Mouse (Mus musculus): ENCODE results near the gene Angptl8. TPM values are rescaled to one million over a fixed set of nuclear protein-coding genes. Genes with fewer than 3 reads are reported as not detected.
"Not testable (repeated sequence)": the region's sequence is repeated elsewhere in the genome, so short reads cannot be mapped to it uniquely, and the experiment has no call there.

Angptl8 gene
- total RNA-seq, 1 experiment = not detected

DNA sequence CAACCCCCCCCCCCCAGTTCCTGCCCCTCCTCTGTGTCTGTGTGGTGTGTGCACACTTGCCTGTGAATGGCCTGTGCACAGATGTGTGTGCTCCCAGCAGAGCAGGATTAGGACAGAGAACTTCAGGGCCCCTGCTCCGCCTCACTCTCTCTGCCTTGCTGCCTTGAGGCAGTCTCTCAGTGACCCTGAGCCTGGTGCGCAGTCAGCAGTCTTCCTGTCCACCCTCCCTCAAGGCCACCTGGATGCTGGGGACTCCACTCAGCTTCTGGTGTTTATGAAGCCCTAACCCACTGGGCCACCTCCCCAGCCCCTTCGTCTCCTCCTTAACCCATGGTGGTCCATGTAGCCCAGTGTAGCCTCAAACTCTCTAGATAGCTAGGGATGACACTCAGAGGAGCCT, 32.4 kb downstream of the Angptl8 start:
- H3K4me1 ChIP-seq (ENCODE audit: control insufficient read depth in 2 of 2, insufficient read depth in 2 of 2, low read length in 2 of 2, poor library complexity in 1 of 2) = peaks cover 0 to 23% of the 10 kb centered on the region in 2 experiments; a peak in 2 of 4 replicates
- DNase-seq (ENCODE audit: low read depth, low spot score) = no peak
- no peak overlapping the region for H3K4me3 ChIP-seq (ENCODE audit: insufficient read depth in 1 of 2, low read depth in 1 of 2, low read length in 2 of 2, poor library complexity in 1 of 2, severe bottlenecking in 1 of 2)
- H3K36me3 ChIP-seq (ENCODE audit: control insufficient read depth, insufficient read depth, low read length, poor library complexity, severe bottlenecking) = no peaks in the 10 kb centered on the region
- H3K27ac ChIP-seq (ENCODE audit: insufficient read depth, low read depth, low read length, poor library complexity, severe bottlenecking) = no peak overlapping the region
- H3K9ac ChIP-seq (ENCODE audit: insufficient read depth, low read depth, low read length, poor library complexity, severe bottlenecking) = 0 out of 2 replicates have a peak overlapping the region, but pooled peaks have one; percentile 22
- in situ Hi-C loops (cut with MboI; ENCODE audit: low sequenced_read_pairs in 2 of 2, unreplicated experiment in 2 of 2) = no loop called here
- TF ChIP-seq MAFK (IDR thresholded peaks at IDR 0.05; ENCODE audit: insufficient read depth, low read depth, low read length) = no peak
- TF ChIP-seq HCFC1 (IDR thresholded peaks at IDR 0.05; ENCODE audit: borderline replicate concordance, insufficient read depth, low read length) = no peak
- no peak for TF ChIP-seq ZC3H11A (IDR thresholded peaks at IDR 0.05; ENCODE audit: borderline replicate concordance, low read depth, low read length)
- no peak for TF ChIP-seq CHD2 (IDR thresholded peaks at IDR 0.05; ENCODE audit: low read depth, low read length)
- TF ChIP-seq ZNF384 (IDR thresholded peaks at IDR 0.05; ENCODE audit: low read depth, low read length) = no peak
- no peaks in the 10 kb centered on the region for H3K9me3 ChIP-seq (ENCODE audit: control insufficient read depth, insufficient read depth, low read depth, low read length)

DNA sequence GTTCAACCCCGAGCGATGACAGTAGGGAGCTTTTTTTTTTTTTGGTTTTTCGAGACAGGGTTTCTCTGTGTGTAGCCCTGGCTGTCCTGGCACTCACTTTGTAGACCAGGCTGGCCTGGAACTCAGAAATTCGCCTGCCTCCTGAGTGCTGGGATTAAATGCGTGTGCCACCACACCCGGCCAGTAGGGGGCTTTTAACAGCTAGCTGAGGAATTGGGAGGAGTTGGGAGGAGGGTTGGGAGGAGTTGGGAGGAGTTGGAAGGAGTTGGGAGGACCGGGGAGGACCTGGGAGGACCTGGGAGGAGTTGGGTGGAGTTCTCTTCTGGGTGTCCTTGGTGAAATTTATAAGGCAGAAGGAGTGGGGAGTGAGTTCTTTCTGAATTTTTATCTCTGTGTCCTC, 34.0 kb downstream of the Angptl8 start:
- peaks cover 0 to 17% of the 10 kb centered on the region in 2 experiments; a peak in 2 of 4 replicates for H3K4me1 ChIP-seq (ENCODE audit: control insufficient read depth in 2 of 2, insufficient read depth in 2 of 2, low read length in 2 of 2, poor library complexity in 1 of 2)
- H3K27ac ChIP-seq (ENCODE audit: insufficient read depth, low read depth, low read length, poor library complexity, severe bottlenecking); H3K9me3 ChIP-seq (ENCODE audit: control insufficient read depth, insufficient read depth, low read depth, low read length); H3K36me3 ChIP-seq (ENCODE audit: control insufficient read depth, insufficient read depth, low read length, poor library complexity, severe bottlenecking); H3K9ac ChIP-seq (ENCODE audit: insufficient read depth, low read depth, low read length, poor library complexity, severe bottlenecking); in situ Hi-C loops (cut with MboI; ENCODE audit: low sequenced_read_pairs in 2 of 2, unreplicated experiment in 2 of 2); DNase-seq (ENCODE audit: low read depth, low spot score); H3K4me3 ChIP-seq (ENCODE audit: insufficient read depth in 1 of 2, low read depth in 1 of 2, low read length in 2 of 2, poor library complexity in 1 of 2, severe bottlenecking in 1 of 2): not testable (repeated sequence)

DNA sequence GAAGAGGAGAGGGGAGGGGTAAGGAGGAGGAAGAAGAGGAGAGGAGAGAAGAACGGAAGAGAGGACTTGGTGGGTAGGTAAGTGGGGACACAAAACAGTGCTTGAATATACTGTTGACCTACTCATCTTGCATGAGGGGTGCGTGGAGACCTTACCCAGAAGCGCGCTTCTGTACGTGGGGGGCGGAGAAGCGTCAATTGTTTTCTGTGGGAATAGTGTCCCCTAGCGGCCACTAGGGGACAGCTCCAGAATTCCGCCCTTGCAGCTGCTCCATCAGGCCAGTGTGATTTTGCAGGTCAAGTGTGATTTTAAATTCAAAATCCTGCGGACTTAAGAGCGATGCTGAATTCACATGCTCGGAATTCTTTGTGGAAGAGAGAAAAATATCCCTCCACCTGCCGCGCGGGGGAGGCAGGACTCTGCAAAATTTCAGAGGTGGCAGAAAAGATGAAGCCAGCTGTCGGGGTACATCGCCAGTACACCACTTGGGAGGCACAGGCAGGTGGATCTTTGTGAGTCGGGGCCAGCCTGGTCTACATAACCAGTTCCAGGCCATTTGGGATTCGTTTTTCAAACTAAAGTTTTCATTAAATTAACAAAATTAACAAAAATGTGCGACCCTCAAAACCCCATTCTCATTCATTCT, 35.7 kb downstream of the Angptl8 start:
- Histone ChIP-seq H3K4me3 (ENCODE audit: insufficient read depth in 1 of 2, low read depth in 1 of 2, low read length in 2 of 2, poor library complexity in 1 of 2, severe bottlenecking in 1 of 2) (no peak overlapping the region; a peak in 1 of 4 replicates), H3K4me1 (ENCODE audit: control insufficient read depth in 2 of 2, insufficient read depth in 2 of 2, low read length in 2 of 2, poor library complexity in 1 of 2) (peaks cover 0 to 11% of the 10 kb centered on the region in 2 experiments; a peak in 2 of 4 replicates), H3K36me3 (ENCODE audit: control insufficient read depth, insufficient read depth, low read length, poor library complexity, severe bottlenecking) (no peaks in the 10 kb centered on the region), H3K9ac (ENCODE audit: insufficient read depth, low read depth, low read length, poor library complexity, severe bottlenecking) (no peak overlapping the region), H3K27ac (ENCODE audit: insufficient read depth, low read depth, low read length, poor library complexity, severe bottlenecking) (no peak overlapping the region), H3K9me3 (ENCODE audit: control insufficient read depth, insufficient read depth, low read depth, low read length) (no peaks in the 10 kb centered on the region)
- DNase-seq (ENCODE audit: low read depth, low spot score) = no peak
- in situ Hi-C loops (cut with MboI; ENCODE audit: low sequenced_read_pairs in 2 of 2, unreplicated experiment in 2 of 2) = no loop called here
- peak; percentile 69; the same call in 1 of the 2 replicates for TF ChIP-seq ZC3H11A (IDR thresholded peaks at IDR 0.05; ENCODE audit: borderline replicate concordance, low read depth, low read length)
- no peak for TF ChIP-seq CHD2 (IDR thresholded peaks at IDR 0.05; ENCODE audit: low read depth, low read length)

DNA sequence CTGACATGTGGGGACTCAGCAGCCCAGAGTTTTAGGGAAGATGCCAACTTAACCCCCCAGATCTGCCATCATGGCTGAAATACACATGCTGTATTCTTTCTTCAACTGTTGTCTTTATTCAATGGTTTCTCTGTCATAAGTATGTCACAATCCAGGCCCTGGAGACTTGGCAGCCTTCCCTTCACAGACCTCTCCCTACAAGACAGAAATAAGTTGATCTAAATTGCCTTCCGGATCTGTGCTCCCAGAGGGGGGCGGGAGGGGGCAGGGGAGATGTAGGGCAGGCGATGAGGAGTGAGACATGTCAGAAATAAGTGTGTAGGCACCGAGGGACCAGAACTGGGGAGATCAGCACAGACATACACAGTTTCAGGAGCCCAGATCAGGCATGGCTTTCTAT, 36.9 kb downstream of the Angptl8 start:
- DNase-seq (ENCODE audit: low read depth, low spot score) = no peak
- Histone ChIP-seq H3K4me1 (ENCODE audit: control insufficient read depth in 2 of 2, insufficient read depth in 2 of 2, low read length in 2 of 2, poor library complexity in 1 of 2) (peaks cover 0 to 3% of the 10 kb centered on the region in 2 experiments; a peak in 1 of 4 replicates), H3K9ac (ENCODE audit: insufficient read depth, low read depth, low read length, poor library complexity, severe bottlenecking) (no peak overlapping the region), H3K36me3 (ENCODE audit: control insufficient read depth, insufficient read depth, low read length, poor library complexity, severe bottlenecking) (no peaks in the 10 kb centered on the region), H3K4me3 (ENCODE audit: insufficient read depth in 1 of 2, low read depth in 1 of 2, low read length in 2 of 2, poor library complexity in 1 of 2, severe bottlenecking in 1 of 2) (no peak overlapping the region), H3K9me3 (ENCODE audit: control insufficient read depth, insufficient read depth, low read depth, low read length) (no peaks in the 10 kb centered on the region), H3K27ac (ENCODE audit: insufficient read depth, low read depth, low read length, poor library complexity, severe bottlenecking) (no peak overlapping the region)
- in situ Hi-C loops (cut with MboI; ENCODE audit: low sequenced_read_pairs in 2 of 2, unreplicated experiment in 2 of 2) = no loop called here
- TF ChIP-seq ZNF384 (IDR thresholded peaks at IDR 0.05; ENCODE audit: low read depth, low read length) (no peak), ZC3H11A (IDR thresholded peaks at IDR 0.05; ENCODE audit: borderline replicate concordance, low read depth, low read length) (no peak), MAFK (IDR thresholded peaks at IDR 0.05; ENCODE audit: insufficient read depth, low read depth, low read length) (no peak), CHD2 (IDR thresholded peaks at IDR 0.05; ENCODE audit: low read depth, low read length) (no peak), HCFC1 (IDR thresholded peaks at IDR 0.05; ENCODE audit: borderline replicate concordance, insufficient read depth, low read length) (no peak)

DNA sequence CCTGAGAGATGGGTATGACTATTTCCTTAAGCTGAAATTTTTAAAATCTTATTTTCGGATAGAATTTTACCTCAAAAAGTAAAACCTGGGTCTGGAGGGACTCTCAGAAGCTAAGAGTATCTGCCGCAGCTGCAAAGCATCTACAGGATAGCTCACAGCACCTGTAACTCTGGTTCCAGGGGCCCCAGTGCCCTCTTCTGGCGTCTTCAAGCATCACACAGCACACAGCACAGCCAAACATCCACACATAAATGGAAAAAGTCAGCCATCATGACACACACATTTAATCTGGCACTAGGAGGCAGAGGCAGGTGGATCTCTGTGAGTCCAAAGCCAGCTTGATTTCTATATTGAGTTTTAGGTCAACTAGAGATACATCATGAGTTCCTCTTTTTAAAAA, 41.3 kb downstream of the Angptl8 start:
- Histone ChIP-seq H3K9me3 (ENCODE audit: control insufficient read depth, insufficient read depth, low read depth, low read length) (peaks cover 13% of the 10 kb centered on the region), H3K27ac (ENCODE audit: insufficient read depth, low read depth, low read length, poor library complexity, severe bottlenecking) (no peak overlapping the region), H3K4me1 (ENCODE audit: control insufficient read depth in 2 of 2, insufficient read depth in 2 of 2, low read length in 2 of 2, poor library complexity in 1 of 2) (no peaks in the 10 kb centered on the region; a peak in 1 of 4 replicates), H3K9ac (ENCODE audit: insufficient read depth, low read depth, low read length, poor library complexity, severe bottlenecking) (no peak overlapping the region), H3K4me3 (ENCODE audit: insufficient read depth in 1 of 2, low read depth in 1 of 2, low read length in 2 of 2, poor library complexity in 1 of 2, severe bottlenecking in 1 of 2) (no peak overlapping the region), H3K36me3 (ENCODE audit: control insufficient read depth, insufficient read depth, low read length, poor library complexity, severe bottlenecking) (no peaks in the 10 kb centered on the region)
- in situ Hi-C loops (cut with MboI; ENCODE audit: low sequenced_read_pairs in 2 of 2, unreplicated experiment in 2 of 2) = no loop called here
- no peak for TF ChIP-seq HCFC1 (IDR thresholded peaks at IDR 0.05; ENCODE audit: borderline replicate concordance, insufficient read depth, low read length)
- no peak for TF ChIP-seq ZC3H11A (IDR thresholded peaks at IDR 0.05; ENCODE audit: borderline replicate concordance, low read depth, low read length)
- no peak for TF ChIP-seq MAFK (IDR thresholded peaks at IDR 0.05; ENCODE audit: insufficient read depth, low read depth, low read length)
- no peak for TF ChIP-seq ZNF384 (IDR thresholded peaks at IDR 0.05; ENCODE audit: low read depth, low read length)
- TF ChIP-seq CHD2 (IDR thresholded peaks at IDR 0.05; ENCODE audit: low read depth, low read length) = no peak
- no peak for DNase-seq (ENCODE audit: low read depth, low spot score)

Other genes starting within 250 kb of the Angptl8 start
- gene Timm29, start 242.8 kb upstream of the Angptl8 start, total RNA-seq (2012; rRNA removed) = 22.6 and 24.7 TPM in 2 replicates
- 22.8 and 23.6 TPM in 2 replicates for gene Yipf2, start 242.7 kb upstream of the Angptl8 start, total RNA-seq (2012; rRNA removed)
- 104 and 122 TPM in 2 replicates for gene Smarca4, start 219.3 kb upstream of the Angptl8 start, total RNA-seq (2012; rRNA removed)
- 95.7 and 184 TPM in 2 replicates for gene Ldlr, start 112.0 kb upstream of the Angptl8 start, total RNA-seq (2012; rRNA removed)
- gene Spc24, start 75.2 kb upstream of the Angptl8 start, total RNA-seq (2012; rRNA removed) = 127 and 169 TPM in 2 replicates
- 32.6 and 51.6 TPM in 2 replicates for gene Kank2, start 36.8 kb upstream of the Angptl8 start, total RNA-seq (2012; rRNA removed)
- 45.4 and 144 TPM in 2 replicates for gene Dock6, start 17.1 kb downstream of the Angptl8 start, total RNA-seq (2012; rRNA removed)
- 4.4 and 9.5 TPM in 2 replicates for gene Rab3d, start 82.7 kb downstream of the Angptl8 start, total RNA-seq (2012; rRNA removed)
- gene Ccdc159, start 92.0 kb downstream of the Angptl8 start, total RNA-seq (2012; rRNA removed) = 1.8 and 1.9 TPM in 2 replicates
- 38.1 and 75.3 TPM in 2 replicates for gene Tmem205, start 92.0 kb downstream of the Angptl8 start, total RNA-seq (2012; rRNA removed)
- gene Plppr2, start 101.5 kb downstream of the Angptl8 start, total RNA-seq (2012; rRNA removed) = 2.0 and 2.6 TPM in 2 replicates
- 9.5 and 10.8 TPM in 2 replicates for gene Swsap1, start 120.2 kb downstream of the Angptl8 start, total RNA-seq (2012; rRNA removed)
- 1.7 and 3.9 TPM in 2 replicates for gene Epor, start 128.0 kb downstream of the Angptl8 start, total RNA-seq (2012; rRNA removed)
- gene Rgl3, start 153.9 kb downstream of the Angptl8 start, total RNA-seq (2012; rRNA removed) = 0.27 and 0.37 TPM in 2 replicates
- gene Ccdc151, start 167.1 kb downstream of the Angptl8 start, total RNA-seq (2012; rRNA removed) = 1.4 and 2.5 TPM in 2 replicates
- 234 and 379 TPM in 2 replicates for gene Prkcsh, start 167.3 kb downstream of the Angptl8 start, total RNA-seq (2012; rRNA removed)
- gene Elavl3, start 216.5 kb downstream of the Angptl8 start, total RNA-seq (2012; rRNA removed) = 2.6 and 5.0 TPM in 2 replicates
- not detected in 2 replicates for gene Gm49318, start 235.7 kb downstream of the Angptl8 start, total RNA-seq (2012; rRNA removed)
- 10.9 and 14.3 TPM in 2 replicates for gene Zfp653, start 235.9 kb downstream of the Angptl8 start, total RNA-seq (2012; rRNA removed)
- gene Ecsit, start 249.9 kb downstream of the Angptl8 start, total RNA-seq (2012; rRNA removed) = 37.5 and 38.2 TPM in 2 replicates

All from ES-E14 (cell line).